Comparison of ENCODE assay signal across 8 mouse cellular contexts in genomic region chr10:43480227-43480849, GRCm38 (mm10). TPM values are rescaled to one million over a fixed set of nuclear protein-coding genes. Genes with fewer than 3 reads are reported as not detected.
DNase-seq lines count a peak whose midpoint lies in the region; ATAC-seq and TF ChIP-seq lines count a peak whose summit lies in the region.

No protein-coding gene starts in this region.

- H3K4me3 ChIP-seq in kidney, postnatal 0 days (replicated peaks; ENCODE audit: low read depth, low read length), result peak overlapping the region; percentile 92
- H3K4me3 ChIP-seq in hindbrain, embryonic 13.5 days, result peak overlapping the region; percentile 76
- H3K4me3 ChIP-seq in midbrain, embryonic 15.5 days, result peak overlapping the region; percentile 90

- no peaks in the 10 kb centered on the region for H3K9me3 ChIP-seq in kidney, postnatal 0 days (replicated peaks; ENCODE audit: low read length)
- H3K9me3 ChIP-seq in hindbrain, embryonic 13.5 days, result no peaks in the 10 kb centered on the region
- H3K9me3 ChIP-seq in midbrain, embryonic 15.5 days, result no peaks in the 10 kb centered on the region

- peaks cover 21% of the 10 kb centered on the region; the same call in 1 of the 2 replicates for H3K4me1 ChIP-seq in kidney, postnatal 0 days (replicated peaks; ENCODE audit: insufficient read depth, low read length)
- peaks cover 59% of the 10 kb centered on the region for H3K4me1 ChIP-seq in hindbrain, embryonic 13.5 days (replicated peaks)
- peaks cover 42% of the 10 kb centered on the region for H3K4me1 ChIP-seq in midbrain, embryonic 15.5 days

- WGBS in kidney, postnatal 0 days, result 7% methylated on average over 13 of the region's 13 CpGs
- 3% methylated on average over 13 of the region's 13 CpGs for WGBS in hindbrain, embryonic 13.5 days
- 4% methylated on average over 13 of the region's 13 CpGs for WGBS in midbrain, embryonic 15.5 days

- DNase-seq in kidney, postnatal 0 days (ENCODE audit: low spot score), result no peak
- DNase-seq in kidney, adult 9 months, result no peak
- DNase-seq in brain, embryonic 14.5 days (ENCODE audit: low read depth), result peak; percentile 20
- DNase-seq in adrenal gland, postnatal 10 days, result no peak
- DNase-seq in cerebellum, adult 11-12 months, result no peak
- no peak for DNase-seq in adrenal gland, adult 18-20 months (ENCODE audit: low spot score in 2 of 2)

- no peaks in the 10 kb centered on the region for H3K27me3 ChIP-seq in kidney, postnatal 0 days (ENCODE audit: insufficient read depth, low read length)
- no peaks in the 10 kb centered on the region for H3K27me3 ChIP-seq in hindbrain, embryonic 13.5 days
- no peaks in the 10 kb centered on the region for H3K27me3 ChIP-seq in midbrain, embryonic 15.5 days (replicated peaks)

- TF ChIP-seq CTCF in kidney, postnatal 0 days (IDR thresholded peaks at IDR 0.05; ENCODE audit: low read depth), result no peak
- TF ChIP-seq CTCF in brain, embryonic 14.5 days (IDR thresholded peaks at IDR 0.05; ENCODE audit: borderline replicate concordance, extremely low read depth, insufficient read depth, insufficient read length), result no peak

- H3K36me3 ChIP-seq in kidney, postnatal 0 days (ENCODE audit: insufficient read depth, low read length), result no peaks in the 10 kb centered on the region
- H3K36me3 ChIP-seq in hindbrain, embryonic 13.5 days, result no peaks in the 10 kb centered on the region
- no peaks in the 10 kb centered on the region for H3K36me3 ChIP-seq in midbrain, embryonic 15.5 days (replicated peaks)

- peak overlapping the region; percentile 98 for H3K27ac ChIP-seq in kidney, postnatal 0 days
- peak overlapping the region; percentile 98 for H3K27ac ChIP-seq in hindbrain, embryonic 13.5 days
- peak overlapping the region; percentile 98 for H3K27ac ChIP-seq in midbrain, embryonic 15.5 days

- no peak for TF ChIP-seq POLR2A in brain, embryonic 14.5 days (IDR thresholded peaks at IDR 0.05; ENCODE audit: borderline replicate concordance, extremely low read depth, insufficient read depth, insufficient read length, poor library complexity, severe bottlenecking)

- H3K4me2 ChIP-seq in kidney, postnatal 0 days (ENCODE audit: low read length), result peak overlapping the region; percentile 100
- peak overlapping the region; percentile 97 for H3K4me2 ChIP-seq in hindbrain, embryonic 13.5 days
- peak overlapping the region; percentile 99 for H3K4me2 ChIP-seq in midbrain, embryonic 15.5 days

- peak overlapping the region; percentile 97 for H3K9ac ChIP-seq in kidney, postnatal 0 days (ENCODE audit: low read depth, low read length)
- peak overlapping the region; percentile 90 for H3K9ac ChIP-seq in hindbrain, embryonic 13.5 days
- peak overlapping the region; percentile 71; the same call in 1 of the 2 replicates for H3K9ac ChIP-seq in midbrain, embryonic 15.5 days

- ATAC-seq in kidney, postnatal 0 days (replicated peaks; ENCODE audit: low FRiP score, low read depth), result no peak
- ATAC-seq in hindbrain, embryonic 13.5 days (ENCODE audit: low FRiP score), result no peak
- ATAC-seq in midbrain, embryonic 15.5 days (replicated peaks), result no peak

RNA-seq across cellular contexts. Expression of gene Bend3, which starts 1.7 kb away (rescaled TPM):
- 2.8 TPM in 2 replicates for polyA plus RNA-seq in kidney, postnatal 0 days (2015; fragmentation: Nextera tagmentation; extraction: Ambion mirVana)
- polyA plus RNA-seq in brain, embryonic 14.5 days (2012; rRNA removed), result 10.5 and 13.1 TPM in 2 replicates
- polyA plus RNA-seq in hindbrain, embryonic 13.5 days (2015; fragmentation: Nextera tagmentation; extraction: Ambion mirVana), result 3.0 and 3.8 TPM in 2 replicates
- polyA plus RNA-seq in midbrain, embryonic 15.5 days (2015; fragmentation: Nextera tagmentation; extraction: Ambion mirVana), result 5.0 and 5.5 TPM in 2 replicates
- total RNA-seq in adrenal gland, postnatal 10 days (2021), result 1 to 10 TPM; 7.8 to 10.0 TPM
- total RNA-seq in adrenal gland, adult 18-20 months (2021), result 1 to 10 TPM; 3.9 to 4.7 TPM

RNA-seq across cellular contexts. Expression of gene Gm9803, which starts 43.5 kb away (rescaled TPM):
- 11.8 and 17.4 TPM in 2 replicates for polyA plus RNA-seq in kidney, postnatal 0 days (2015; fragmentation: Nextera tagmentation; extraction: Ambion mirVana)
- 15.0 and 45.2 TPM in 2 replicates for polyA plus RNA-seq in brain, embryonic 14.5 days (2012; rRNA removed)
- 16.4 and 19.4 TPM in 2 replicates for polyA plus RNA-seq in hindbrain, embryonic 13.5 days (2015; fragmentation: Nextera tagmentation; extraction: Ambion mirVana)
- polyA plus RNA-seq in midbrain, embryonic 15.5 days (2015; fragmentation: Nextera tagmentation; extraction: Ambion mirVana), result 20.2 and 22.7 TPM in 2 replicates
- total RNA-seq in adrenal gland, postnatal 10 days (2021), result 10 to 100 TPM; 18.7 to 26.3 TPM
- total RNA-seq in adrenal gland, adult 18-20 months (2021), result 10 to 100 TPM in 1 of 2 experiments, 1 to 10 TPM in 1; 6.9 to 17.4 TPM
